ENCODE assay signal across 13 mouse cellular contexts in genomic region chr14:106193583-106193982, GRCm38 (mm10).
"Had no signal": no experiment of that assay in that cellular context is flagged by ENCODE, and none has a peak within 500 bp of the region (broad histone marks: within the 10 kb centered on the region; RNA-seq: fewer than 3 reads in every experiment).

No protein-coding gene starts in this region.

- DNase-seq: kidney, adult 11 months; kidney, adult 9 months; kidney, postnatal 36 days; liver; lung, postnatal 36 days; spleen, adult 18-20 months had no signal

- ATAC-seq: midbrain, embryonic 13.5 days had no signal

- H3K4me3 ChIP-seq: layer of hippocampus, adult 2 months; limb, embryonic 12.5 days; liver, embryonic 15.5 days; lung, embryonic 15.5 days; midbrain, embryonic 13.5 days; stomach, embryonic 15.5 days had no signal

- H3K36me3 ChIP-seq: limb, embryonic 12.5 days; liver, embryonic 15.5 days; lung, embryonic 15.5 days; midbrain, embryonic 13.5 days; stomach, embryonic 15.5 days had no signal

- H3K9me3 ChIP-seq: limb, embryonic 12.5 days; liver, embryonic 15.5 days; lung, embryonic 15.5 days; midbrain, embryonic 13.5 days; stomach, embryonic 15.5 days had no signal

- H3K27me3 ChIP-seq: limb, embryonic 12.5 days; liver, embryonic 15.5 days; lung, embryonic 15.5 days; midbrain, embryonic 13.5 days; stomach, embryonic 15.5 days had no signal

- H3K4me2 ChIP-seq: limb, embryonic 12.5 days; liver, embryonic 15.5 days; lung, embryonic 15.5 days; midbrain, embryonic 13.5 days; stomach, embryonic 15.5 days had no signal

- H3K27ac ChIP-seq: kidney, postnatal 0 days; layer of hippocampus, adult 2 months; limb, embryonic 12.5 days; liver, embryonic 15.5 days; lung, embryonic 15.5 days; midbrain, embryonic 13.5 days; stomach, embryonic 15.5 days had no signal

- H3K9ac ChIP-seq: limb, embryonic 12.5 days; liver, embryonic 15.5 days; lung, embryonic 15.5 days; midbrain, embryonic 13.5 days; stomach, embryonic 15.5 days had no signal

- H3K4me1 ChIP-seq: limb, embryonic 12.5 days; liver, embryonic 15.5 days; lung, embryonic 15.5 days; midbrain, embryonic 13.5 days; stomach, embryonic 15.5 days had no signal
